ENCODE assay signal across 12 mouse cellular contexts in the genomic region with DNA sequence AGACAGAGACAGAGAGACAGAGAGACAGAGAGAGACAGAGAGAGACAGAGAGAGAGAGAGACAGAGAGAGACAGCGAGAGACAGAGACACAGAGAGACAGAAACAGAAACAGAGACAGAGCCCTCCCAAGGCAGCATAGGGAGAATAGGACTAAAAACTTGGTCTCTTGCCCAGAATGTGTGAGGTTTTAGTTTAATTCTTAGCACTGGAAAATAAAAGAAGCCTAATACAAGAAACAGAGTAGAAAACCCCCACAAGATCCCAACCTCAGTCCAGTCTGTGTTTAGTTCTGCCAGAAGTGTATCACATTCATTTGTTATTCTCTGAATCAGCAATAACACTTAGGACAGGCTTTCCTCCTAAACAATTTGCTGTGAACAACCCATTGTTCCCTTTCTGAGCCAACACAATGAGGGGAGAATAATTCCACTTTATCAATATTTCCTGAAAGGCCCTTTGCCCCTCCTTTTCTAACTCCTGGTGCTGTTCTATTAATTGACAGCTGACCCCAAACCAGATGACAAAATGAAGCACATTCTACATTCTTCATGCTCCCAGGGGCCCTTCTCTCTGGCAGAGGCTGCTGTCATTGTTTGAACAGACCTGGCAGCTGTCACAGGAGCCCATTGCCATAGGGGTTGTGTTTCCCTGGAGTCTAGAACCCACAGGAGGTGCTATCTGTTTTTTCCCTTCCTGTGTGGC. TPM values are rescaled to one million over a fixed set of nuclear protein-coding genes. Genes with fewer than 3 reads are reported as not detected.
DNase-seq lines count a peak whose midpoint lies in the region; ATAC-seq and TF ChIP-seq lines count a peak whose summit lies in the region.
"Had no signal": no experiment of that assay in that cellular context is flagged by ENCODE, and none has a peak within 500 bp of the region (broad histone marks: within the 10 kb centered on the region; RNA-seq: fewer than 3 reads in every experiment).

No protein-coding gene starts in this region.

- no peaks in the 10 kb centered on the region for H3K36me3 ChIP-seq in hindbrain, embryonic 15.5 days

- no peak for TF ChIP-seq CTCF in gastrocnemius, adult 2 months (IDR thresholded peaks at IDR 0.05)

- H3K9ac ChIP-seq in hindbrain, embryonic 15.5 days = no peak overlapping the region

- peaks cover 8% of the 10 kb centered on the region for H3K4me1 ChIP-seq in hindbrain, embryonic 15.5 days (replicated peaks)

- peak; percentile 23 for DNase-seq in adrenal gland, postnatal 10 days
- DNase-seq in adrenal gland, postnatal 36 days = no peak
- peak; percentile 56 for DNase-seq in Muller cell, postnatal 12 days (ENCODE audit: inconsistent ontology term)
- peak; percentile 44 for DNase-seq in gastrocnemius, adult 2 months
- no peak for DNase-seq in B cell, adult 2 months
- no peak for DNase-seq in kidney, adult 18-20 months
- DNase-seq in adipocyte (ENCODE audit: low spot score) = no peak
- DNase-seq: liver had no signal

- no peaks in the 10 kb centered on the region for H3K9me3 ChIP-seq in hindbrain, embryonic 15.5 days

- H3K27ac ChIP-seq in gastrocnemius, adult 2 months = peak overlapping the region; percentile 48
- 0 out of 2 replicates have a peak overlapping the region, but pooled peaks have one; percentile 10 for H3K27ac ChIP-seq in hindbrain, embryonic 15.5 days (replicated peaks)

- intact Hi-C loops in gastrocnemius, adult 2 months (cut with DNase I) = no loop called here

- 95% methylated on average over 1 of the region's 1 CpGs for WGBS in hindbrain, embryonic 15.5 days

- no peak; the same call in 1 of the 2 replicates for ATAC-seq in hindbrain, embryonic 15.5 days (ENCODE audit: low FRiP score, low read depth)
- ATAC-seq: intestine, embryonic 16.5 days; Patski had no signal

- no peaks in the 10 kb centered on the region for H3K27me3 ChIP-seq in hindbrain, embryonic 15.5 days
- H3K27me3 ChIP-seq: Patski had no signal

- H3K4me2 ChIP-seq in hindbrain, embryonic 15.5 days = no peak overlapping the region

- no peak overlapping the region for H3K4me3 ChIP-seq in gastrocnemius, adult 2 months
- no peak overlapping the region for H3K4me3 ChIP-seq in hindbrain, embryonic 15.5 days
- H3K4me3 ChIP-seq: erythroblast, embryonic 14.5 days had no signal

RNA-seq across cellular contexts. Expression of a gene that starts 44.5 kb away (rescaled TPM):
- total RNA-seq in adrenal gland, postnatal 10 days (2021) = 10 to 100 TPM; 12.5 to 12.6 TPM
- 1 to 10 TPM; 2.9 to 3.4 TPM for total RNA-seq in adrenal gland, postnatal 36 days (2021)
- under 1 TPM; 0.31 to 0.64 TPM for total RNA-seq in gastrocnemius, adult 2 months (2021)
- polyA plus RNA-seq in hindbrain, embryonic 15.5 days (2015; fragmentation: Nextera tagmentation; extraction: Ambion mirVana) = 22.6 and 23.3 TPM in 2 replicates
- polyA plus RNA-seq: erythroblast, embryonic 14.5 days had no signal

Comparison
In these comparisons a context has a peak if more than half of its experiments do, and no peak if none do; other contexts are left out.
1. DNase-seq: peak in adrenal gland, postnatal 10 days (single experiment), Muller cell, postnatal 12 days (single experiment) and gastrocnemius, adult 2 months (single experiment); none in adrenal gland, postnatal 36 days (0 of 2), B cell, adult 2 months (0 of 2), kidney, adult 18-20 months (single experiment) and adipocyte (single experiment).